Mouse (Mus musculus) urinary bladder, postnatal 36 days (tissue): ENCODE measurements around the gene Prrt2.

ENCODE experiments used
- DNase-seq, 2 experiments: peaks; one replicate each; pipeline ENCODE4 v3.0.0; 2022; ENCODE audit warnings: low spot score in 2 of 2, mixed read lengths in 1 of 2

Gene Prrt2

DNA sequence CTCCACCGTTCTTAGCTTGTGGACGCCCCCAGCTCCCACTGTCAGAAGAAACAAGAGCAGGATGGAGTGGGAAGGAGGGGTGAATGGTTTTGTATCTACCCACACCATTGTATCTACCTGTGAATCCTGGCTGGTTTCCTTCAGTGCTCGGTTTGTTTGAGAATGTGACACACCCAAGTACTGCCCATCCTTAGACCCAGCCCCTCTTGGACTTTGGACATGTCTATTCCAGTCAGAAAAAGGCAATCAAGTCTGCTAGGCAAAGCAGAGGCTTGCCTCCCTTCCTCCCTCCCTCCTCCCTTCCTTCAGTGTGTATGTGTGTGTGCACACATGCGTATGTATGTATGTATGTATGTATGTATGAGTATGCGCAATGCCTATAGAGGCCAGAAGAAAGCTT, 17.4 kb downstream of the Prrt2 start:
- DNase-seq, result no peak

- DNase-seq, result no peak
These were observed 21.4 kb downstream of the Prrt2 start for GRCm38 (mm10) chr7:126999568-126999967.

GRCm38 (mm10) chr7:126996449-126996848, 24.6 kb downstream of the Prrt2 start:
- no peak for DNase-seq

DNA sequence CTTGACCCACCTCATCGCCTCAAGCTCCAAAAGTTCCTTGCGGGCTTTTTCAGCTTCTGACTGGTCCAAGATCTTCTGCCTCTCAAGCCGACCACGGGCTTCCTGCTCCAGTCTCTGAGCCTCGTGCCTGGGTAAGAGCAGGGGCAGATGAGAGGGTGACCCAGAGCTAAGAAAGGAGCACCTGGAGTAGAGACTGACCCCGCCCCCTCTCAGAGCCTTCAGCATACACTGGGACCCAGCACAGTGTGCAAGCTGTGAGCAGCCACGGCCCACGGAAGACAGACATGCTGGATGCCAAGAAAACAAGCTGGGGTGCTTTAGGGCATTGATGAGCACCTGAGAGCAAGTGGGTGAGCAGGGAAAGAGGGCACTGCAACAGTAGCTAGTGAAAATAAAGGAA, 32.2 kb downstream of the Prrt2 start:
- no peak for DNase-seq

DNA sequence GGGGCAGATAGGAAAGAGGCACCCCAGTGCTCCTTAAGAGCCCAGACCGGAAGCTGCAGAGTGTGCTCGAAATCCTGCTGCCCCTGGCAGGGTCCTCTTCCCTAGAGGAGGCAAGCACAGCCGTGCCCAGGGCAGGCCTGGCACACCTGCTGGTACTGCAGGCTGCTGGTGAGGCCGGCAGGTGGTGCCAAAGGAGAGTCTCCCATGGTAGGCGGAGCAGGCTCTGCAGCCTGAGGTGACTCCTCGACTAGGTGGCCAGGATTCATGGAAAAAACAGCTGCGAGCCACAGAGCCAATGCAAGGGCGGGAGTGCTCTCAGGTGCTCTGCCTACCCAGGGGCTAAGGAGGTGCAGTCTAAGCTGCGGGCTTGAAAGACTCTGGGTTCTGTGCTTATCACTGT, 34.7 kb downstream of the Prrt2 start:
- peak; percentile 19 to 39 for DNase-seq

DNA sequence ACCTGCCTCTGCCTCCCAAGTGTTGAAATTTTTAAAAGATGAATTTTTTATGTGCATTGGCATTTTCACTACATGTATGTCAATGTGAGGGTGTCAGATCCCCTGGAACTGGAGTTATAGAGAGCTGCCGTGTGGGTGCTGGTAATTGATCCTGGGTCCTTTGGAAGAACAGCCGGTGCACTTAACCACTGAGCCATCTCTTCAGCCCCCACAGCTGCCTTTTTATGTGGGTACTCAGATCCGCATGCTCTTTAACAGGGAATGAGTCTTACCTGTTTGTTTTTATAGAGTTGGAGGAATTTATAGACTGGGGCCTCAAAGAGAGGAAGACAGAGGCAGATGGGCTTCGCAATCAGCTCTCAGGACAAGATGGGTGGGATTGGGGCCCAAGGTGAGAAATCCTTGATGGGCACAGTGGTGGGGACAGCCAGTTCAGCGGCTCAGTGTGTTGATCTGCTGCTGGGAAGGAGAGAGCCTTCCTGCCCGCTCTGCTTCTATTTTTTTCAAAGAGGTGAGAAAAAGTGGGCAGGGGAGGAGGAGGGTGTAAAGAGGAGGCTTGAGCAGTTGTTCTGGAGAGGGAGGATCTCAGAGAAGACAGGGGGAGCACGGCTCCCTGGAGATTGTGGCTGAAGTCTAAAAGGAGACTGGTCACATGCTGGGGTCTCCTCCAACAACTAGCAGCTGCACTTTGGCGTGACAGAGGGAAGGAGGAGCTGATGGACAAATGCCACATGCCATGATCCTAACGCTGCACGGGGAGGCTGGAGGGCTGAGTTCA, 36.2 kb downstream of the Prrt2 start:
- DNase-seq, result no peak

- no peak for DNase-seq
These were observed 37.9 kb downstream of the Prrt2 start for GRCm38 (mm10) chr7:126983113-126983512.

DNA sequence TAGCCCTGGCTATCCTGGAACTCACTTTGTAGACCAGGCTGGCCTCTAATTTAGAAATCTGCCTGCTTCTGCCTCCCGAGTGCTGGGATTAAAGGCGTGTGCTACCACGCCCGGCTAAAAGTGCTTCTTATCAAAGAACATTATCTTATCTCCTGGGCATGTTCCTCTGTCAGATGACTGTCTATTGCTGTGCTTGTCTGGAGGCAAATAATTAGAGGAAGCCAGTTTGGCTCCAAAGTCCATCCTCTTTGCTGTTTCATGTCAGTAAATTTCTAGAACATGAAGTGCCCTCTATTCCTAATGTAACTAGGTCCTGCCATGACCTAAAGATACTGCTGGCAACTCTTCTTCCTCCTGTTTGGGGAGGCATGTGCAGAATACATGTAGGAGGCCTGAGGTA, 39.0 kb downstream of the Prrt2 start:
- no peak for DNase-seq

DNA sequence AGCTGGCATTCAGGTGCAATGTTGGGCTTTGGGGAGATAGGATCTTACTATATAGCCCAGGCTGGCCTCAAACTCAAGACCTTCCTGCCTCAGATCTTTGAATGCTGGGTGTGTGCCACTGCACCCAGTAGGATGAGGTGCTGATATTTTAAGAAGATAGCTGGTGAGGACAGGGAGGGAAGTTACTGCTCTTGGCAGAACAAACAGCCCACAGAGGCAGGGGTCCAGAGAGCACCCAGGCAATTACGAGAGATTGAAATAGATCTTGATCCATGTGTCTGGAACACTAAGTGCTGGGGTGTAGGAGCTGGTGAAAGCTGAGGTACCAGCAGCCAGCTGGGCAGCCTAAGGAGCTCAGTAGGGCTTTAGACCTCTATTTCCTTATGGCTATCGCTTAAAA, 39.4 kb downstream of the Prrt2 start:
- no peak for DNase-seq

GRCm38 (mm10) chr7:126978841-126979240, 42.2 kb downstream of the Prrt2 start:
- DNase-seq, result no peak

- DNase-seq, result peak in 1 of 2 experiments; percentile 19
These were observed 44.0 kb downstream of the Prrt2 start for GRCm38 (mm10) chr7:126976878-126977459.

GRCm38 (mm10) chr7:126975950-126976866, 44.8 kb downstream of the Prrt2 start, which contains the start of gene Cdiptos:
TSS of gene Cdiptos (minus strand) at chr7:126976098.
- peak; percentile 89 to 96 for DNase-seq

GRCm38 (mm10) chr7:126975893-126975949, 45.3 kb downstream of the Prrt2 start, which contains the start of gene Cdipt:
TSS of gene Cdipt (plus strand) at chr7:126975914.
- no peak for DNase-seq

- DNase-seq, result peak in 1 of 2 experiments; percentile 6
These were observed 45.5 kb downstream of the Prrt2 start for GRCm38 (mm10) chr7:126975493-126975892.
